In genomic region chr1:152461814-152462213, GRCm38 (mm10) we compare ENCODE assay signal across 9 mouse cellular contexts.
DNase-seq lines count a peak whose midpoint lies in the region; ATAC-seq and TF ChIP-seq lines count a peak whose summit lies in the region.
"Had no signal": no experiment of that assay in that cellular context is flagged by ENCODE, and none has a peak within 500 bp of the region (broad histone marks: within the 10 kb centered on the region; RNA-seq: fewer than 3 reads in every experiment).

No protein-coding gene starts in this region.

- H3K27me3 ChIP-seq in lung, embryonic 14.5 days (ENCODE audit: insufficient read depth, low read length), result no peaks in the 10 kb centered on the region
- no peaks in the 10 kb centered on the region for H3K27me3 ChIP-seq in heart, embryonic 15.5 days
- no peaks in the 10 kb centered on the region for H3K27me3 ChIP-seq in stomach, postnatal 0 days (ENCODE audit: control insufficient read depth, insufficient read depth, low read length)
- no peaks in the 10 kb centered on the region for H3K27me3 ChIP-seq in cerebellum, adult 2 months (ENCODE audit: control insufficient read depth, insufficient read depth, low read length)

- DNase-seq in lung, embryonic 14.5 days, result peak; percentile 56
- no peak for DNase-seq in lung, adult 2 months
- peak; percentile 64 for DNase-seq in kidney, postnatal 14 days
- no peak for DNase-seq in stomach, postnatal 0 days (ENCODE audit: low spot score)
- no peak for DNase-seq in frontal cortex, adult 2 months (ENCODE audit: extremely low spot score in 1 of 2, low spot score in 1 of 2)
- DNase-seq in frontal cortex, postnatal 36 days (ENCODE audit: low spot score in 2 of 2), result no peak
- DNase-seq in cerebellum, adult 2 months, result no peak

- peak overlapping the region; percentile 51; the same call in 1 of the 2 replicates for H3K27ac ChIP-seq in lung, embryonic 14.5 days (ENCODE audit: low read depth)
- peak overlapping the region; percentile 74 for H3K27ac ChIP-seq in heart, embryonic 15.5 days
- H3K27ac ChIP-seq in stomach, postnatal 0 days (replicated peaks), result 0 out of 2 replicates have a peak overlapping the region, but pooled peaks have one; percentile 24
- no peak overlapping the region for H3K27ac ChIP-seq in cerebellum, adult 2 months (ENCODE audit: insufficient read depth, low read length)

- no peak overlapping the region for H3K4me2 ChIP-seq in lung, embryonic 14.5 days
- no peak overlapping the region for H3K4me2 ChIP-seq in heart, embryonic 15.5 days
- no peak overlapping the region for H3K4me2 ChIP-seq in stomach, postnatal 0 days (replicated peaks; ENCODE audit: low read depth)

- no peak overlapping the region for H3K9ac ChIP-seq in lung, embryonic 14.5 days
- no peak overlapping the region for H3K9ac ChIP-seq in heart, embryonic 15.5 days
- H3K9ac ChIP-seq in stomach, postnatal 0 days (ENCODE audit: low read length), result no peak overlapping the region

- no peak for TF ChIP-seq EP300 in stomach, postnatal 0 days (optimal IDR thresholded peaks at IDR 0.05)

- peaks cover 8% of the 10 kb centered on the region for H3K4me1 ChIP-seq in lung, embryonic 14.5 days (ENCODE audit: insufficient read depth)
- H3K4me1 ChIP-seq in lung, adult 2 months (ENCODE audit: control insufficient read depth, insufficient read depth, low read length), result peaks cover 4% of the 10 kb centered on the region; the same call in 1 of the 2 replicates
- peaks cover 18% of the 10 kb centered on the region for H3K4me1 ChIP-seq in heart, embryonic 15.5 days (replicated peaks)
- H3K4me1 ChIP-seq in stomach, postnatal 0 days (replicated peaks; ENCODE audit: control insufficient read depth, insufficient read depth), result no peaks in the 10 kb centered on the region
- no peaks in the 10 kb centered on the region; the same call in 1 of the 2 replicates for H3K4me1 ChIP-seq in cerebellum, adult 2 months (ENCODE audit: control insufficient read depth, insufficient read depth, low read length)

- TF ChIP-seq POLR2A in lung, adult 2 months (IDR thresholded peaks at IDR 0.05; ENCODE audit: borderline replicate concordance, extremely low read depth, low read depth, low read length), result no peak
- TF ChIP-seq POLR2A in cerebellum, adult 2 months (IDR thresholded peaks at IDR 0.05; ENCODE audit: borderline replicate concordance, insufficient read depth, low read length), result no peak

- no peak overlapping the region for H3K4me3 ChIP-seq in lung, embryonic 14.5 days (ENCODE audit: low read depth, low read length)
- no peak overlapping the region for H3K4me3 ChIP-seq in lung, adult 2 months (replicated peaks; ENCODE audit: extremely low read depth, low read depth, low read length)
- no peak overlapping the region for H3K4me3 ChIP-seq in heart, embryonic 15.5 days
- H3K4me3 ChIP-seq in stomach, postnatal 0 days (ENCODE audit: low read depth, low read length), result no peak overlapping the region
- no peak overlapping the region for H3K4me3 ChIP-seq in cerebellum, adult 2 months (replicated peaks; ENCODE audit: insufficient read depth, low read depth, low read length)

- ATAC-seq in lung, embryonic 14.5 days (ENCODE audit: insufficient read depth), result peak; percentile 68; the same call in 1 of the 2 replicates
- ATAC-seq in heart, embryonic 15.5 days (replicated peaks; ENCODE audit: insufficient number of reproducible peaks, insufficient read depth, low FRiP score, low read depth), result peak; percentile 77
- no peak for ATAC-seq in stomach, postnatal 0 days (ENCODE audit: low FRiP score, low TSS enrichment)
- ATAC-seq: Patski had no signal

- TF ChIP-seq CTCF in lung, embryonic 14.5 days (IDR thresholded peaks at IDR 0.05; ENCODE audit: low read depth), result no peak
- TF ChIP-seq CTCF in lung, adult 2 months (IDR thresholded peaks at IDR 0.05; ENCODE audit: insufficient read depth, low read length), result no peak
- TF ChIP-seq CTCF in stomach, postnatal 0 days (IDR thresholded peaks at IDR 0.05; ENCODE audit: low read depth), result no peak
- TF ChIP-seq CTCF in cerebellum, adult 2 months (IDR thresholded peaks at IDR 0.05; ENCODE audit: borderline replicate concordance, insufficient read depth, low read depth, low read length), result no peak

- no peaks in the 10 kb centered on the region for H3K36me3 ChIP-seq in lung, embryonic 14.5 days (ENCODE audit: insufficient read depth)
- no peaks in the 10 kb centered on the region for H3K36me3 ChIP-seq in heart, embryonic 15.5 days
- H3K36me3 ChIP-seq in stomach, postnatal 0 days (ENCODE audit: control insufficient read depth, insufficient read depth, low read length), result no peaks in the 10 kb centered on the region

- 17% methylated on average over 3 of the region's 3 CpGs for WGBS in lung, embryonic 14.5 days
- 22% methylated on average over 3 of the region's 3 CpGs for WGBS in lung, adult 2 months
- 23% methylated on average over 3 of the region's 3 CpGs for WGBS in heart, embryonic 15.5 days
- WGBS in stomach, postnatal 0 days, result 23% methylated on average over 3 of the region's 3 CpGs
- 85% methylated on average over 3 of the region's 3 CpGs for WGBS in cerebellum, adult 2 months

- H3K9me3 ChIP-seq in lung, embryonic 14.5 days (ENCODE audit: low read depth, low read length), result no peaks in the 10 kb centered on the region
- H3K9me3 ChIP-seq in heart, embryonic 15.5 days (replicated peaks), result no peaks in the 10 kb centered on the region
- no peaks in the 10 kb centered on the region for H3K9me3 ChIP-seq in stomach, postnatal 0 days (ENCODE audit: control insufficient read depth, low read length)

Comparison
In these comparisons a context has a peak if more than half of its experiments do, and no peak if none do; other contexts are left out.
1. DNase-seq: peak in lung, embryonic 14.5 days (single experiment) and kidney, postnatal 14 days (single experiment); none in lung, adult 2 months (single experiment), stomach, postnatal 0 days (single experiment), frontal cortex, adult 2 months (0 of 2), frontal cortex, postnatal 36 days (0 of 2) and cerebellum, adult 2 months (0 of 2).